Mouse (Mus musculus) brain, embryonic 14.5 days (tissue): ENCODE results near the gene Selenoh. TPM values are rescaled to one million over a fixed set of nuclear protein-coding genes. Genes with fewer than 3 reads are reported as not detected.

Experiments
- DNase-seq: peaks from one replicate; pipeline ENCODE4 v3.0.0-alpha.2; 2011; ENCODE audit warnings: low read depth
- CTCF ChIP-seq: fragments of 200-500 bp; IDR thresholded peaks from 2 replicates; pipeline ENCODE4 v1.5.1; 2012; ENCODE audit warnings: inconsistent platforms, mild to moderate bottlenecking, moderate library complexity, borderline replicate concordance; ENCODE audit not compliant: insufficient read depth, insufficient read length; ENCODE audit errors: extremely low read depth
- POLR2A ChIP-seq: fragments of 200-500 bp; IDR thresholded peaks from 2 replicates; pipeline ENCODE4 v1.6.1; 2012; ENCODE audit warnings: mild to moderate bottlenecking, inconsistent platforms, borderline replicate concordance; ENCODE audit not compliant: poor library complexity, insufficient read depth, insufficient read length, severe bottlenecking; ENCODE audit errors: extremely low read depth
- polyA plus RNA-seq: library from polyadenylated mRNA; depleted of rRNA; stranded (reverse); fragments of >200 nt; gene quantifications from 2 replicates; pipeline ENCODE4 v1.2.3, GENCODE M21; 2012; rRNA removed

Gene Selenoh
- 193 and 319 TPM in 2 replicates for polyA plus RNA-seq

DNA sequence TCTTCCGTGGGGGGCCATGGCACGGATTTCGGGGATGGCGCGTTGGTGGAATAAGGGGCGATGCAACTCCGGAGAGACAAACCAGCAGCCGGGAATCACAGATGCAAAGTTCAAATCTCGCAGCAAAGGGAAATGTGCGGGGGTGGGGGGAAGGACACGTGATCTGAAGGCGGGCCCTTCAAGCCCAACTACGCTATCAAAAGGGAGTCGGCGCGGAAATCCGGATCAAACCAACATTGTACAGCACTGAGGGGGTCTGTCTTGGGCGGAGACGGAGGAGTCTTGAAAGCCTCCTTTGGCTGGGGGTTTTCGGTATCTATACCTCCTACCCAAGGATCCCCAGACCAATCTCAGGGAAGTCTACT lies at the start of gene Selenoh:
Gene Selenoh (minus strand): TSS at position 202 of the 365 bp plus-strand sequence.
- TF ChIP-seq POLR2A (peak; percentile 56; the same call in 1 of the 2 replicates), CTCF (no peak)
- peak; percentile 99 for DNase-seq

- no peak for TF ChIP-seq POLR2A
- no peak for TF ChIP-seq CTCF
- DNase-seq = no peak
These were observed 46.8 kb upstream of the Selenoh start for GRCm38 (mm10) chr2:84717357-84717756.

DNA sequence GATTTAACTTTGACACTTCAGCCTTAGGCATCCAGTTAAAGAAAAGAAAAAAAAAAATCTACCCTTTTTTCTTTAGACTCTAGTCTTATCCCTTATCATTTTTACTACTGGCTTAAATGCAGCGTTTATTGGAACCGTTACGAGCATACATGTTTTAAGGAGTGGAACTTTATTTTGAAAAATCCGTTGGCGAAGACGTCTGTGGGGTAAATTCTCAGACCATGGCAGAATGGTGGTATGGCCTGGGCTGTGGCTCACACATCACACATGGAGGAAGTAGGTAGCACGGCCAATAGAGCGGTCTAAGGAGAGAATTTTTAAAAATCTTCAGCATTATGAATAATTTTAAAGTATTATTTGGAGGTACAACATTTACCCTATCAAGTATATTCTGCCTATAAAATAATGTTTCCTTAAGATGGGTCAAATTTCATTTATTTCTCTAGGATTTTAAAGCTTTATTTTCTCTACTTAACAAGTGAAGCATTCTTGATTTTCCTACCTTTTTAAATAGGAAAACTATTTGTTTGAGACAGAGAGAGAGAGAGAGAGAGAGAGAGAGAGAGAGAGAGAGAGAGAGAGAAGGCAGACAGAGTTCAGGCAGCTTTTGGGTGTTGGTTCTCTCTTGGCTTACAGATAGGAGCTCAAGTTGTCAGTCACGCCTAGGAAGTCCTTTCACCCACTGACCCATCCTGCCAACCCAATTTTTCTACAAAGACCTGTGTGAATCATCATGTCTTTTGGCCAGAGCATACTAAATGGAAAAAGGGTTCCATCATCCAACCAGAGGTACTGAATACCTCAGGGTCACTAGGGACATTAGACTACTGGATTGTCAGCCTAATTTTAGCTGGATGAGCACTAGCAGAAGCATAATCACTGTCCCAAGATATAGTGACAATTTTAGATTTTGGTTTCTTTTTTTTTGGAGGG lies 46.1 kb upstream of the Selenoh start:
- TF ChIP-seq CTCF (no peak), POLR2A (no peak)
- no peak for DNase-seq

GRCm38 (mm10) chr2:84715562-84716361 lies 45.2 kb upstream of the Selenoh start:
- peak; percentile 99 for DNase-seq

GRCm38 (mm10) chr2:84714811-84715561 lies 44.4 kb upstream of the Selenoh start, which contains the start of gene Zdhhc5:
TSS of gene Zdhhc5 (minus strand) at chr2:84715180.
- peak; percentile 100 for DNase-seq
- TF ChIP-seq POLR2A = peak; percentile 92
- TF ChIP-seq CTCF = no peak

More at GRCm38 (mm10) chr2:84715562-84716361, 45.2 kb upstream of the Selenoh start:
- no peak for TF ChIP-seq POLR2A
- TF ChIP-seq CTCF = no peak

DNA sequence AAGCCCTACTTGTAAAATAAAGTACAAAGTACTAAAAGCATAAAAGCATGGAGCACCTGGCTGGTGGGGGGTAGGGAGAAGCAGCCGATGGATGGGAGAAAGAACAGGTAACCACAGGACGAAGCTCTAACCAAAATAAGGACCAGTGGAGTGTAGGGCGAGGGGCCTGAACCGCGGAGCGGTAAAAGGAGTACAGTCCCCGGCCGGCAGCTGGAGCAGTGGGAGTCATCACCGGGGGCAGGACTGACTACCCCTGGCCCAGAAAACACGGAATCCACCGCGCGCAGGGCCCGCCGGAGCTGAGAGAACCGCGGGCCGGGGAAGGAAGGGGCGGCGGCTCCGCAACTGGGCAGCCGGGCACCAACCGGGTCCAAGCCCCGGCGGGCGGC lies 43.8 kb upstream of the Selenoh start:
- TF ChIP-seq CTCF (no peak), POLR2A (no peak)
- DNase-seq = no peak

DNA sequence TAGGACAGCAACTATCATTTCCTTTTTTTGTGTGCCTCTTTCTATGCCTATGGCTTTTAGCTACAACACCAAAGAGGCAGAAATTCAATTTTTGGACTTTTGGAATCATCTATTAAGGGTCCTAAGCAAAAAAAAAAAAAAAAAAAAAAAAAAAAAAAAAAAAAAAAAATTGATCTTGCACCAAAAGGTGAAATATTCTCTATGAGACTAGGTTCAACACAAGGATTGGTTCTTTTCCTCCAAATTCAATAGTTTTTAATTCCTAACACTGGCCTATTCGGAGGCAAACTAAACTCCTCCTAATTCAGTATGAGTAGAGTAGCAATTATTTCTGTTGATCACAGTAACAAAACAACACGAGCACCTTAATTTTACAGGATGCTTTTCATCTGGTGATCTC lies 41.3 kb upstream of the Selenoh start:
- no peak for DNase-seq
- TF ChIP-seq POLR2A = no peak
- TF ChIP-seq CTCF = no peak

- peak; percentile 55 for DNase-seq
- TF ChIP-seq CTCF = no peak
- TF ChIP-seq POLR2A = no peak
These were observed 37.0 kb upstream of the Selenoh start for GRCm38 (mm10) chr2:84707523-84707922.

GRCm38 (mm10) chr2:84705295-84705694 lies 34.7 kb upstream of the Selenoh start:
- TF ChIP-seq POLR2A = no peak
- no peak for TF ChIP-seq CTCF
- DNase-seq = no peak

DNA sequence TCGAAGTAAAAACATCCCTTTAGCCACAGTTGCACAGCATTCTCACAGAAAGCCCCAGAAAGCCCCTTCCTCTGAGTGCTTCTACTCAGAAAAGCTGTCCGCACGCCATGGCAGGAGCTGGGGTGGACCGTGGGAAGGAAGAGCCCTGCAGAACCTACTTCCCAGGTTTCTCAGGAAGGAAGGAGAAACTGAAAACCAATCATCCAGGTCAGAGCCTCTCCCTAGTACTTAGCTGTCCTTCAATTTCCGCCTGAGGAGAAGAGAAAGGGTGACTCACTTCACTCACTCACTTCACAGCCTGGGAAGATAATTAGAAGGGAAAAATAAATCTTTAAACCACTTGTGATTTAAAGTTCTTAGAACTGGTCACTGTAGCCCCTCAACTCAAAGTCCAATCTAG lies 33.8 kb upstream of the Selenoh start:
- DNase-seq = no peak
- TF ChIP-seq CTCF = no peak

DNA sequence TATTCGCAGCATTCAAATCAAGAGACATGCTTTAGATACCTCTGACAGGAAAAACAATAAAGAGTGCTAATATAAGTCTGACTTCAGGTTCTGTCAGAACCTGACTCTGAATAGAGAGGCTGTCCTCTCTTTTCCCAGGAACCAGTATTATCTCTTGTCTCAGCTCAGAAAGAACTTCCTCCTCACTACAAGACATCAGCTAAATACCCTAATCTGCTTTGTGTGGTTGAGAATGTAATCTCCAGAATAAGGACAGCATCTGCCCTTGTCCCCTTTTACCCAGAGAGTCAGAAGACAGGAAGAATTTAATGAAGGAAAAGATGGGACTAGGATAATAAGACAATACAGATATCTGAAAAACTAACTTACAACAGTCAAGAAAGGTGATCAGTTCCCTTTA lies 32.9 kb upstream of the Selenoh start:
- TF ChIP-seq POLR2A = no peak
- no peak for TF ChIP-seq CTCF
- no peak for DNase-seq
